Mouse (Mus musculus): ENCODE measurements around the gene Agtr1b. TPM values are rescaled to one million over a fixed set of nuclear protein-coding genes. Genes with fewer than 3 reads are reported as not detected.

The Agtr1b gene
- not detected in 2 replicates for polyA plus RNA-seq (2016; fragmentation: Nextera tagmentation; extraction: Ambion mirVana)

DNA sequence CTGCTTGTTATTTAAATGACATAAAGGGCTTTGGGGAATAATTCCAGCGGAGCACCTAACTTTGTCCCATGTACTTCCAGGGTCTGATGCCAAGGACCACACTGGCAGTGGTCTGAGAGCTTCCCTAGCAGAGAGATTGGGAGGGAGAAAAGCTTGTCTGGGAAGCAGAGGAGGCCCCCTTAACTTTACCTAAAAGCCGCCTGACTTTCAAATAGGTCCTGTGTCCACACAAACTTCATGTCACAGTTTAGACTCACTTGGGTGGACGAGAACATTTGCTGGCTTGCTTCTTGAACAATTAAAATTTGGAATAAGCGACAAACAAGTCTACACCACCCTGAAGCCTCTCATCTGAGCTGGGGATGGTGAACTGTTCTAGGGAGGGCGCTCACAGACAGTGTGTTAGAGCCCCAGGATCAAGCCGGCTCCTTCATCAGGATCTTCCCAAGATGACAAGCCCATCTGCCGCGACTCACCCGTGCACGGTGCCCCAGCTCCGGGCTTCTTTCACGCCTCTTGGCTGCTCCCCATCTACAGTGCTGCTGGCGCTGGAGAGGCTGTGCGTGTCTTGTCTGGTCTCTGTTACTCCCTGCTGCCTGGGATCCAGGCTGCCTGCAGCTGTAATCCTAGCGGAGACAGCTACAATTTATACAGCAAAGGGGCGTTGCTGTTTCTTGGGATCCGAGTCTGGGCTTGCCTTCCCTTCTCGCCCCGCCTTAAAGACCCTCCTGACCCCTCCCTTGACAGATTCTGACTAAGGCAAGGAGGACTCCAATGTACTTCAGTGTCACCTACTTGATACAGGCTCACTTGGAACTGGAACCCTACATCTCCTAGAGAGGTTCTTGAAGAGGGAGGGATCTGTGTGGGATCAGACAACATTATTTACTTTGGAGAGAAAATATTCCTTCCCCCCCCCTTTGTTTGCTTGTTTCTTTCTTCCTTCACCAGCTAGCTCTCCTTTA, at the start of gene Agtr1b:
TSS of gene Agtr1b (minus strand) at position 620 of the 965 bp plus-strand sequence.
- ATAC-seq (ENCODE audit: low FRiP score), result peak; percentile 88
- Histone ChIP-seq H3K9ac (0 out of 2 replicates have a peak within 1 kb of the TSS, but pooled peaks have one; percentile 12), H3K4me2 (peak within 1 kb of the TSS; percentile 49), H3K36me3 (replicated peaks) (no peaks in the 10 kb centered on the region), H3K27ac (no peak within 1 kb of the TSS), H3K4me3 (replicated peaks) (peak within 1 kb of the TSS; percentile 23; the same call in 1 of the 2 replicates), H3K9me3 (no peaks in the 10 kb centered on the region), H3K4me1 (no peaks in the 10 kb centered on the region), H3K27me3 (no peaks in the 10 kb centered on the region)
- WGBS, result 14% methylated on average over 19 of the region's 19 CpGs

- Histone ChIP-seq H3K4me2 (no peak overlapping the region), H3K9me3 (no peaks in the 10 kb centered on the region), H3K36me3 (replicated peaks) (no peaks in the 10 kb centered on the region), H3K9ac (no peak overlapping the region), H3K4me3 (replicated peaks) (no peak overlapping the region), H3K27ac (no peak overlapping the region), H3K4me1 (no peaks in the 10 kb centered on the region), H3K27me3 (no peaks in the 10 kb centered on the region)
- ATAC-seq (ENCODE audit: low FRiP score), result no peak
These were observed 13.4 kb downstream of the Agtr1b start for GRCm38 (mm10) chr3:20353598-20353997.

DNA sequence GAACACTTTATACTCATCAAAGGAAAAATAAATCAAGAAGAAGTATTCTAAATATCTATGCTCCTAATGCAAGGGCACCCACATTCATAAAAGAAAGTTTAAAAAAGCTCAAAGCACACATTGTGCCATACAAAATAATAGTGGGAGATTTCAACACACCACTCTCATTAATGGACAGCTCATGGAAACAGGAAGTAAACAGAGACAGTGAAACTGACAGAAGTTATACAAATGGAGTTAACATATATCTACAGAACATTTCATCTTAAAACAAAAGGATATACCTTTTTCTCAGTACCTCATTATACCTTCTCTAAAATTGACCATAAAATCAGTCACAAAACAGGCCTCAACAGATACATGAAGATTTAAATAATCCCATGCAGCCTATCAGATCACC, 18.8 kb downstream of the Agtr1b start:
- no peaks in the 10 kb centered on the region for H3K36me3 ChIP-seq (replicated peaks)
- no peak overlapping the region for H3K4me3 ChIP-seq (replicated peaks)
- no peak overlapping the region for H3K4me2 ChIP-seq
- no peak overlapping the region for H3K27ac ChIP-seq
- no peaks in the 10 kb centered on the region for H3K9me3 ChIP-seq
- no peak overlapping the region for H3K9ac ChIP-seq
- H3K4me1 ChIP-seq, result no peaks in the 10 kb centered on the region
- ATAC-seq (ENCODE audit: low FRiP score), result no peak
- no peaks in the 10 kb centered on the region for H3K27me3 ChIP-seq

GRCm38 (mm10) chr3:20340402-20340801, 26.6 kb downstream of the Agtr1b start:
- no peaks in the 10 kb centered on the region for H3K4me1 ChIP-seq
- H3K36me3 ChIP-seq (replicated peaks), result no peaks in the 10 kb centered on the region
- no peaks in the 10 kb centered on the region for H3K9me3 ChIP-seq
- H3K4me2 ChIP-seq, result no peak overlapping the region
- H3K27me3 ChIP-seq, result no peaks in the 10 kb centered on the region
- no peak for ATAC-seq (ENCODE audit: low FRiP score)
- H3K9ac ChIP-seq, result no peak overlapping the region
- no peak overlapping the region for H3K4me3 ChIP-seq (replicated peaks)
- WGBS, result 97% methylated on average over 1 of the region's 1 CpGs
- no peak overlapping the region for H3K27ac ChIP-seq

GRCm38 (mm10) chr3:20334681-20335080, 32.3 kb downstream of the Agtr1b start:
- no peak overlapping the region for H3K9ac ChIP-seq
- H3K9me3 ChIP-seq, result no peaks in the 10 kb centered on the region
- WGBS, result 66% methylated on average over 5 of the region's 5 CpGs
- ATAC-seq (ENCODE audit: low FRiP score), result no peak
- no peak overlapping the region for H3K27ac ChIP-seq
- no peak overlapping the region for H3K4me3 ChIP-seq (replicated peaks)
- H3K36me3 ChIP-seq (replicated peaks), result no peaks in the 10 kb centered on the region
- H3K27me3 ChIP-seq, result no peaks in the 10 kb centered on the region
- no peaks in the 10 kb centered on the region for H3K4me1 ChIP-seq
- H3K4me2 ChIP-seq, result no peak overlapping the region

- Histone ChIP-seq H3K4me2 (no peak overlapping the region), H3K36me3 (replicated peaks) (no peaks in the 10 kb centered on the region), H3K27me3 (no peaks in the 10 kb centered on the region), H3K4me3 (replicated peaks) (no peak overlapping the region), H3K9me3 (no peaks in the 10 kb centered on the region), H3K27ac (no peak overlapping the region), H3K9ac (no peak overlapping the region), H3K4me1 (no peaks in the 10 kb centered on the region; the same call in 1 of the 2 replicates)
- ATAC-seq (ENCODE audit: low FRiP score), result no peak
- 14% methylated on average over 1 of the region's 1 CpGs for WGBS
These were observed 49.7 kb downstream of the Agtr1b start for GRCm38 (mm10) chr3:20317233-20317632.

DNA sequence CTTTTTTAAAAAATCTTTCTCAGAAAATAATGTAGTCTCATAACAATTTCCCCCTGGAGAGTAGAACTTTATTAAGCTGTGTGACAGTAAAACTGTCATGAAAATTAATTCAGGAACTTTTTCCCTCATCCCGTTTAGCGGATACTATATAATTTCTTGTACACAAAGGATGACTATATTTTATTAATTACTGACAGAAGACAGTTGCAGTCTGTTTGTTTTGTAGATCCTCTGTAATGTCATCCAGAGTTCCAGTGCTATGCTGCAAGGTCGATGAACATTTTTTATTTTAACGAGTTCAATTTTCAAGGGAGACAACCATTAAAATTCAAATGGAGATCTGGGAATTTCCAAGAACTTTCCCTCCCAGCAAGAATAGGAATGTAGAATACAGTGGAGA, 57.8 kb downstream of the Agtr1b start:
- H3K27ac ChIP-seq, result no peak overlapping the region
- 90% methylated on average over 4 of the region's 4 CpGs for WGBS
- no peaks in the 10 kb centered on the region for H3K9me3 ChIP-seq
- no peaks in the 10 kb centered on the region for H3K27me3 ChIP-seq
- H3K9ac ChIP-seq, result no peak overlapping the region
- no peaks in the 10 kb centered on the region for H3K4me1 ChIP-seq
- no peak for ATAC-seq (ENCODE audit: low FRiP score)
- H3K4me3 ChIP-seq (replicated peaks), result no peak overlapping the region
- no peaks in the 10 kb centered on the region for H3K36me3 ChIP-seq (replicated peaks)
- H3K4me2 ChIP-seq, result no peak overlapping the region

DNA sequence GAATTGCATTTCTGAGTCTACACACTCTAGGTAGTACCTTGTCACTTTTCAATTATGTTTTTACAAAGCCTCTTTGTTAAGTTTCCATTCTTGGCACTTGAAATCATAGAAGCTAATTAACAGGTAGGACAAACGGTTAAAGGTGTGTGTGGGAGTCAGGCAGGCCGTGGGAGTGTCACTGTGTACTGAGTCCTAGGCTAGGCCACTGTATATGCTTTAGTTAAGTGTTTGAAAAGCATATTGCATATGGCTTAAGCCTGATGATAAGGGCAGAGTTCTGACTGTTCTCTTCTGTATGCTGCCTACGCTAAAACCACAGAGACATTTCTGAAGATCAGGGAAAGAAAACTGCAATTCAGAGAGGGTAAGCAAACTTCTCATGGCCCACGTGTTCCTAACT, 59.7 kb downstream of the Agtr1b start:
- 81% methylated on average over 4 of the region's 4 CpGs for WGBS
- Histone ChIP-seq H3K4me1 (no peaks in the 10 kb centered on the region), H3K9ac (no peak overlapping the region), H3K36me3 (replicated peaks) (no peaks in the 10 kb centered on the region), H3K27me3 (no peaks in the 10 kb centered on the region), H3K9me3 (no peaks in the 10 kb centered on the region), H3K27ac (no peak overlapping the region), H3K4me3 (replicated peaks) (no peak overlapping the region), H3K4me2 (no peak overlapping the region)
- ATAC-seq (ENCODE audit: low FRiP score), result no peak

GRCm38 (mm10) chr3:20304758-20305352, 62.1 kb downstream of the Agtr1b start:
- H3K36me3 ChIP-seq (replicated peaks), result no peaks in the 10 kb centered on the region
- no peak overlapping the region for H3K4me3 ChIP-seq (replicated peaks)
- ATAC-seq (ENCODE audit: low FRiP score), result no peak
- H3K4me2 ChIP-seq, result no peak overlapping the region
- H3K4me1 ChIP-seq, result no peaks in the 10 kb centered on the region
- no peaks in the 10 kb centered on the region for H3K27me3 ChIP-seq
- 60% methylated on average over 2 of the region's 2 CpGs for WGBS
- no peak overlapping the region for H3K9ac ChIP-seq
- H3K9me3 ChIP-seq, result no peaks in the 10 kb centered on the region
- no peak overlapping the region for H3K27ac ChIP-seq

DNA sequence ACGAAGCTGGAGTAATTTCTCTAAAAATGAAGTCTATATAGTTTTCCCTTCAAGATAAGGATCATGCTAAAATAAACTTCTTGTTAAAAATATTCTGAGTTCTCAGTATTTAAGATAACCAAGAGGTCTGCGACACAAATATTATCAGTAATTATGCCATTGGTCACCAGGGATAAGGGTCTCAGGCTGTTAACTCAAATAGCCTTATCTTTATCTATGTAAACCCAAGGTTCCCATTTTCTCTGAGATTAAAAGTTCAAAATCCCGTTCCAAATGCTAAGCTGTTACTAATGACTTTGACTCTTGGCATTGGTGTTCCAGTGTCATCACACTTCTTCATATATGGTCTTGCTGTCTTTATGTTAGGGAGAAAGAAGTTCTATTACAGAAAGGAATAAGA, 71.4 kb downstream of the Agtr1b start:
- no peak overlapping the region for H3K4me2 ChIP-seq
- H3K36me3 ChIP-seq (replicated peaks), result no peaks in the 10 kb centered on the region
- no peak overlapping the region for H3K9ac ChIP-seq
- no peak overlapping the region for H3K4me3 ChIP-seq (replicated peaks)
- H3K27ac ChIP-seq, result no peak overlapping the region
- H3K4me1 ChIP-seq, result no peaks in the 10 kb centered on the region
- no peaks in the 10 kb centered on the region for H3K9me3 ChIP-seq
- no peaks in the 10 kb centered on the region for H3K27me3 ChIP-seq
- ATAC-seq (ENCODE audit: low FRiP score), result no peak
- WGBS, result 85% methylated on average over 3 of the region's 3 CpGs

DNA sequence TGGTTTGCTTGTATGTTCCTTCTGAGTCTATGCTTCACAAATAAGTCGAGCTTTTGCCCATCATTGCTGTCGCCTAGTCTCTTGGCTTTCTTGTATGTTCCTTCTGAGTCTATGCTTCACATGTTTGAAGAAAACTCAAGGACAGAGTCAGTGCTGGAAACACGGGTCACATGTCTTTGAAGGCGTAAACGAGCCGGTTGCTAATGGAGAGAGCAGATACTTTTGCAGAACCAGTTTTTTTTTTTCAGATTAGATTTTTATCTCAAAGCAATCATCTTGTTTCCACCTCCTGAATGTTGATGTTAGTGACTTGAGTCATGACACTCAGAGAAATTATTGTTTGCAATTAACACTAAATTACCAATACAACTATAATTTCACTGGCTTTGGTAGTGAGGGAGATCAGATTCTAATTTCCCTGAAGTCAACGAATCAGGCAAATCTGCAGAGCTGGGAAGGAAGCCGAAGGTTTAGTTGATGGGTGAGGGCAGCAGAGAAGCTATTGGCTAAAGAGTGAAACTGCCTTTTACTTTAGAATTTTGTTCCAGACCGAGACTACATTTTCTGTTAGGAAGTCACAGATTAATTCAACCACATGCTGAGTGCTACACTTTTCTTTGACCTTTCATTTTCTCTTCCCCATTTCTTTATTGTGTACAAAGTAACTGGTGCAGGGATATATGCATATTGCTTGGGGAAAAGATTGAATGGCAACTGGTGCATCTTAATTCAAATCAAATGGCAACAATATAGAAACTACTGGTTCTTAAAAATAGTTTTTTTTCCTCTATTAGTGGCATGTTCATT, 72.2 kb downstream of the Agtr1b start:
- Histone ChIP-seq H3K9me3 (no peaks in the 10 kb centered on the region), H3K4me3 (replicated peaks) (no peak overlapping the region), H3K9ac (no peak overlapping the region), H3K36me3 (replicated peaks) (no peaks in the 10 kb centered on the region), H3K4me1 (no peaks in the 10 kb centered on the region), H3K27me3 (no peaks in the 10 kb centered on the region), H3K4me2 (no peak overlapping the region), H3K27ac (no peak overlapping the region)
- 89% methylated on average over 9 of the region's 9 CpGs for WGBS
- ATAC-seq (ENCODE audit: low FRiP score), result no peak

- H3K4me1 ChIP-seq, result no peaks in the 10 kb centered on the region
- no peak overlapping the region for H3K4me3 ChIP-seq (replicated peaks)
- H3K9me3 ChIP-seq, result no peaks in the 10 kb centered on the region
- H3K27me3 ChIP-seq, result no peaks in the 10 kb centered on the region
- no peak overlapping the region for H3K27ac ChIP-seq
- H3K4me2 ChIP-seq, result no peak overlapping the region
- H3K36me3 ChIP-seq (replicated peaks), result no peaks in the 10 kb centered on the region
- ATAC-seq (ENCODE audit: low FRiP score), result no peak
- H3K9ac ChIP-seq, result no peak overlapping the region
These were observed 75.6 kb downstream of the Agtr1b start for GRCm38 (mm10) chr3:20291370-20291769.
